Mouse (Mus musculus) liver, embryonic 14.5 days (tissue): Measurements from ENCODE around the gene Calml3.

Experiments used
- CTCF ChIP-seq: IDR thresholded peaks from 2 replicates; pipeline ENCODE4 v1.5.1; 2016; ENCODE audit warnings: antibody characterized with exemption, low read depth, control low read depth
- EP300 ChIP-seq: IDR thresholded peaks from 2 replicates; pipeline ENCODE4 v1.6.1; 2016; ENCODE audit warnings: antibody characterized with exemption, low read depth

DNA sequence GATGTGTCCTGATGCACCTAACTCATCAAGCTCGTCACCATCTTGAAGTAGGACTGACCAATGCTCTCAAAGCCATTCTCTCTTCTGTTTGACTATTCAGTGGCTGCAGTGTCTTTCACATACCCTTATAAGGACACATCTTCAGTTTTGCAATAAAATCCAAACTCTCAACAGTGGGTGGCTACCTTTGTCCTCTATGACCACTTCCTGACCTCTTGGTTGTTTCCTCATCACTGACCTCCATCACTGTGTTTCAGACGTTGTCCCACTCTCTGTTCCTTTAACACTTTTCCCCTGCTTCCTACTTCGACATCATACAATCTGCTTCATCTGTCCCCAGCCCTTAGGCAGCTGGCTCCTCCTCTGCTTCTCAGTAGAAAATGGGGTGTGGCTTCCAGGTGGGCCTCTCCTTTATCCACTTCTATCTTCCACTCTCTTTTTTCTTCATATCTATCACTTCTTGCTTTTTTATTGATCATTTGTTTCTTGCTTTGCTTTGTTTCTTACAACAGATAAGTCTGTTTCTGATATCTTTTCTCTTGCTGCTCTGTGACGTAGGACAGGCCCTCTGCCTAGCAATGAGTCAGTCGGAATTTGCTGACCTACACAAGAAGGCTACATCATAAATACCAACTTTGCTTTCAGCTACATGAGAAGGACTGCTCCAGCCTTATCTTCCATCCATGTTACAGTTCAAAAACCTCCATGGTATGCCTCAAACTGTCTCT is 14.1 kb upstream of the Calml3 start:
- TF ChIP-seq EP300 (no peak), CTCF (no peak)
